Mouse (Mus musculus): ENCODE results near the gene Gm17617. TPM values are rescaled to one million over a fixed set of nuclear protein-coding genes. Genes with fewer than 3 reads are reported as not detected.

Gene Gm17617
- polyA plus RNA-seq, 1 experiment from 2014 or later: not detected

GRCm38 (mm10) chr13:55152621-55153415, 19.5 kb upstream of the Gm17617 start, which contains the start of gene Fgfr4:
Gene Fgfr4 (plus strand): TSS chr13:55152640.
- H3K9me3 ChIP-seq (ENCODE audit: control insufficient read depth, low read length): no peaks in the 10 kb centered on the region
- peak within 1 kb of the TSS; percentile 53 for H3K4me3 ChIP-seq (ENCODE audit: low read depth, low read length)
- ATAC-seq (ENCODE audit: low FRiP score, low TSS enrichment): peak; percentile 73
- H3K4me1 ChIP-seq (replicated peaks; ENCODE audit: control insufficient read depth, insufficient read depth): no peaks in the 10 kb centered on the region
- DNase-seq (ENCODE audit: low spot score): peak; percentile 76
- no peaks in the 10 kb centered on the region for H3K27me3 ChIP-seq (ENCODE audit: control insufficient read depth, insufficient read depth, low read length)
- no peaks in the 10 kb centered on the region for H3K36me3 ChIP-seq (ENCODE audit: control insufficient read depth, insufficient read depth, low read length)
- H3K4me2 ChIP-seq (replicated peaks; ENCODE audit: low read depth): peak within 1 kb of the TSS; percentile 96
- H3K9ac ChIP-seq (ENCODE audit: low read length): peak within 1 kb of the TSS; percentile 65
- H3K27ac ChIP-seq (replicated peaks): peak within 1 kb of the TSS; percentile 24; the same call in 1 of the 2 replicates
- TF ChIP-seq EP300 (optimal IDR thresholded peaks at IDR 0.05) (no peak), CTCF (IDR thresholded peaks at IDR 0.05; ENCODE audit: low read depth) (no peak)
- WGBS: 2% methylated on average over 64 of the region's 68 CpGs

GRCm38 (mm10) chr13:55140271-55140670, 6.9 kb upstream of the Gm17617 start:
- DNase-seq (ENCODE audit: low spot score) (no peak), ATAC-seq (ENCODE audit: low FRiP score, low TSS enrichment) (no peak)
- no peak overlapping the region for H3K4me3 ChIP-seq (ENCODE audit: low read depth, low read length)
- no peaks in the 10 kb centered on the region for H3K27me3 ChIP-seq (ENCODE audit: control insufficient read depth, insufficient read depth, low read length)
- no peak overlapping the region for H3K9ac ChIP-seq (ENCODE audit: low read length)
- H3K9me3 ChIP-seq (ENCODE audit: control insufficient read depth, low read length): no peaks in the 10 kb centered on the region
- no peaks in the 10 kb centered on the region for H3K36me3 ChIP-seq (ENCODE audit: control insufficient read depth, insufficient read depth, low read length)
- 69% methylated on average over 2 of the region's 2 CpGs for WGBS
- H3K27ac ChIP-seq (replicated peaks): no peak overlapping the region
- H3K4me2 ChIP-seq (replicated peaks; ENCODE audit: low read depth): no peak overlapping the region
- no peak for TF ChIP-seq CTCF (IDR thresholded peaks at IDR 0.05; ENCODE audit: low read depth)
- TF ChIP-seq EP300 (optimal IDR thresholded peaks at IDR 0.05): no peak
- no peaks in the 10 kb centered on the region for H3K4me1 ChIP-seq (replicated peaks; ENCODE audit: control insufficient read depth, insufficient read depth)

- Histone ChIP-seq H3K4me3 (ENCODE audit: low read depth, low read length) (no peak overlapping the region), H3K4me1 (replicated peaks; ENCODE audit: control insufficient read depth, insufficient read depth) (no peaks in the 10 kb centered on the region), H3K4me2 (replicated peaks; ENCODE audit: low read depth) (no peak overlapping the region), H3K9ac (ENCODE audit: low read length) (no peak overlapping the region), H3K27me3 (ENCODE audit: control insufficient read depth, insufficient read depth, low read length) (no peaks in the 10 kb centered on the region), H3K9me3 (ENCODE audit: control insufficient read depth, low read length) (no peaks in the 10 kb centered on the region), H3K27ac (replicated peaks) (no peak overlapping the region), H3K36me3 (ENCODE audit: control insufficient read depth, insufficient read depth, low read length) (peaks cover 12% of the 10 kb centered on the region; the same call in 1 of the 2 replicates)
- TF ChIP-seq EP300 (optimal IDR thresholded peaks at IDR 0.05) (no peak), CTCF (IDR thresholded peaks at IDR 0.05; ENCODE audit: low read depth) (peak; percentile 79)
- ATAC-seq (ENCODE audit: low FRiP score, low TSS enrichment) (no peak), DNase-seq (ENCODE audit: low spot score) (no peak)
- WGBS: 10% methylated on average over 5 of the region's 5 CpGs
Observed at GRCm38 (mm10) chr13:55135382-55135781, 2.0 kb upstream of the Gm17617 start.

- Histone ChIP-seq H3K4me2 (replicated peaks; ENCODE audit: low read depth) (no peak overlapping the region), H3K36me3 (ENCODE audit: control insufficient read depth, insufficient read depth, low read length) (peaks cover 11% of the 10 kb centered on the region)
- no peak for DNase-seq (ENCODE audit: low spot score)
Observed at GRCm38 (mm10) chr13:55124903-55125302, 8.4 kb downstream of the Gm17617 start.

GRCm38 (mm10) chr13:55114375-55114774, 19.0 kb downstream of the Gm17617 start:
- no peak for DNase-seq (ENCODE audit: low spot score)

More at GRCm38 (mm10) chr13:55124903-55125302, 8.4 kb downstream of the Gm17617 start:
- Histone ChIP-seq H3K4me3 (ENCODE audit: low read depth, low read length) (no peak overlapping the region), H3K9me3 (ENCODE audit: control insufficient read depth, low read length) (no peaks in the 10 kb centered on the region), H3K9ac (ENCODE audit: low read length) (no peak overlapping the region), H3K4me1 (replicated peaks; ENCODE audit: control insufficient read depth, insufficient read depth) (no peaks in the 10 kb centered on the region), H3K27ac (replicated peaks) (no peak overlapping the region), H3K27me3 (ENCODE audit: control insufficient read depth, insufficient read depth, low read length) (no peaks in the 10 kb centered on the region)
- 86% methylated on average over 6 of the region's 6 CpGs for WGBS
- TF ChIP-seq EP300 (optimal IDR thresholded peaks at IDR 0.05): no peak
- no peak for TF ChIP-seq CTCF (IDR thresholded peaks at IDR 0.05; ENCODE audit: low read depth)
- no peak for ATAC-seq (ENCODE audit: low FRiP score, low TSS enrichment)

GRCm38 (mm10) chr13:55107694-55108093, 25.7 kb downstream of the Gm17617 start:
- Histone ChIP-seq H3K9ac (ENCODE audit: low read length) (no peak overlapping the region), H3K4me2 (replicated peaks; ENCODE audit: low read depth) (no peak overlapping the region), H3K4me3 (ENCODE audit: low read depth, low read length) (no peak overlapping the region), H3K27me3 (ENCODE audit: control insufficient read depth, insufficient read depth, low read length) (no peaks in the 10 kb centered on the region), H3K9me3 (ENCODE audit: control insufficient read depth, low read length) (no peaks in the 10 kb centered on the region), H3K4me1 (replicated peaks; ENCODE audit: control insufficient read depth, insufficient read depth) (no peaks in the 10 kb centered on the region), H3K36me3 (ENCODE audit: control insufficient read depth, insufficient read depth, low read length) (no peaks in the 10 kb centered on the region), H3K27ac (replicated peaks) (no peak overlapping the region)
- 75% methylated on average over 8 of the region's 8 CpGs for WGBS
- DNase-seq (ENCODE audit: low spot score) (no peak), ATAC-seq (ENCODE audit: low FRiP score, low TSS enrichment) (no peak)
- TF ChIP-seq CTCF (IDR thresholded peaks at IDR 0.05; ENCODE audit: low read depth): no peak
- TF ChIP-seq EP300 (optimal IDR thresholded peaks at IDR 0.05): no peak

More at GRCm38 (mm10) chr13:55114375-55114774, 19.0 kb downstream of the Gm17617 start:
- no peaks in the 10 kb centered on the region for H3K9me3 ChIP-seq (ENCODE audit: control insufficient read depth, low read length)
- peaks cover 13% of the 10 kb centered on the region for H3K36me3 ChIP-seq (ENCODE audit: control insufficient read depth, insufficient read depth, low read length)
- no peak for ATAC-seq (ENCODE audit: low FRiP score, low TSS enrichment)
- 83% methylated on average over 6 of the region's 6 CpGs for WGBS
- H3K4me2 ChIP-seq (replicated peaks; ENCODE audit: low read depth): no peak overlapping the region
- H3K4me1 ChIP-seq (replicated peaks; ENCODE audit: control insufficient read depth, insufficient read depth): no peaks in the 10 kb centered on the region
- H3K4me3 ChIP-seq (ENCODE audit: low read depth, low read length): no peak overlapping the region
- H3K27ac ChIP-seq (replicated peaks): no peak overlapping the region
- no peaks in the 10 kb centered on the region for H3K27me3 ChIP-seq (ENCODE audit: control insufficient read depth, insufficient read depth, low read length)
- no peak overlapping the region for H3K9ac ChIP-seq (ENCODE audit: low read length)
- TF ChIP-seq CTCF (IDR thresholded peaks at IDR 0.05; ENCODE audit: low read depth): no peak

Measured in stomach, postnatal 0 days (tissue).